Mouse (Mus musculus) limb, embryonic 13.5 days (tissue): ENCODE data around the gene Map4k5. TPM values are rescaled to one million over a fixed set of nuclear protein-coding genes. Genes with fewer than 3 reads are reported as not detected.

Source experiments
- ATAC-seq: fragments of 200-750 bp; cut with Nextera tagmentation; 2 replicates; pipeline ENCODE4 v1.8.0; 2017; ENCODE audit warnings: low read depth, moderate number of reproducible peaks, moderate TSS enrichment; ENCODE audit not compliant: low FRiP score
- H3K27ac ChIP-seq: fragments of 300-500 bp; sonication (generic); 2 replicates; pipeline ENCODE4 v1.5.1; 2015; ENCODE audit warnings: inconsistent platforms, mild to moderate bottlenecking, moderate library complexity
- H3K27me3 ChIP-seq: fragments of 300-500 bp; sonication (generic); 2 replicates; pipeline ENCODE4 v1.6.1; 2015; ENCODE audit warnings: mild to moderate bottlenecking, inconsistent platforms
- H3K36me3 ChIP-seq: fragments of 300-500 bp; sonication (generic); 2 replicates; pipeline ENCODE4 v1.6.1; 2015; ENCODE audit warnings: inconsistent platforms, mild to moderate bottlenecking, moderate library complexity
- H3K4me1 ChIP-seq: fragments of 300-500 bp; sonication (generic); 2 replicates; pipeline ENCODE4 v1.6.1; 2015; ENCODE audit warnings: inconsistent platforms
- H3K4me2 ChIP-seq: fragments of 300-500 bp; sonication (generic); replicated peaks from 2 replicates; pipeline ENCODE4 v1.6.1; 2015; ENCODE audit warnings: inconsistent platforms, mild to moderate bottlenecking, moderate library complexity
- H3K4me3 ChIP-seq: fragments of 300-500 bp; sonication (generic); 2 replicates; pipeline ENCODE4 v1.5.1; 2015; ENCODE audit warnings: moderate library complexity, mild to moderate bottlenecking, inconsistent platforms
- H3K9ac ChIP-seq: fragments of 300-500 bp; sonication (generic); 2 replicates; pipeline ENCODE4 v1.6.1; 2015; ENCODE audit warnings: mild to moderate bottlenecking, inconsistent platforms
- H3K9me3 ChIP-seq: fragments of 300-500 bp; sonication (generic); 2 replicates; pipeline ENCODE4 v1.6.1; 2016; ENCODE audit warnings: inconsistent platforms
- WGBS: fragments of 180-500 bp; shearing (Covaris S2); methylation state at CpG from one replicate; pipeline ENCODE4 v1.1.7; 2015; 5-methylcytosine and 5-hydroxymethylcytosine counted together
- polyA plus RNA-seq: library from polyadenylated mRNA; unstranded; fragments of >200 nt; fragmentation: Nextera tagmentation; extraction: Ambion mirVana; gene quantifications from 2 replicates; pipeline ENCODE4 v1.2.1, GENCODE M21; 2015

The Map4k5 gene
- polyA plus RNA-seq, 1 experiment from 2014 or later, result 41.3 TPM

GRCm38 (mm10) chr12:69796311-69796710, 96.7 kb downstream of the Map4k5 start:
- no peaks in the 10 kb centered on the region for H3K9me3 ChIP-seq
- H3K36me3 ChIP-seq, result no peaks in the 10 kb centered on the region
- no peak for ATAC-seq
- H3K27ac ChIP-seq, result no peak overlapping the region
- H3K4me1 ChIP-seq, result peaks cover 2% of the 10 kb centered on the region; the same call in 1 of the 2 replicates
- H3K4me3 ChIP-seq, result no peak overlapping the region
- H3K9ac ChIP-seq, result no peak overlapping the region
- no peak overlapping the region for H3K4me2 ChIP-seq
- 89% methylated on average over 3 of the region's 3 CpGs for WGBS
- peaks cover 6% of the 10 kb centered on the region for H3K27me3 ChIP-seq

- no peaks in the 10 kb centered on the region for H3K9me3 ChIP-seq
- H3K4me3 ChIP-seq, result peak within 1 kb of the TSS; percentile 57
- peaks cover 34% of the 10 kb centered on the region for H3K27me3 ChIP-seq
- H3K36me3 ChIP-seq, result no peaks in the 10 kb centered on the region
- ATAC-seq, result peak; percentile 75
- peaks cover 18% of the 10 kb centered on the region for H3K4me1 ChIP-seq
- WGBS, result 3% methylated on average over 45 of the region's 45 CpGs
- peak within 1 kb of the TSS; percentile 70 for H3K9ac ChIP-seq
- H3K27ac ChIP-seq, result no peak within 1 kb of the TSS
- peak within 1 kb of the TSS; percentile 100 for H3K4me2 ChIP-seq
These were observed 102.2 kb downstream of the Map4k5 start, which contains the start of gene Cdkl1 for GRCm38 (mm10) chr12:69790530-69791505. TSS of gene Cdkl1 (minus strand) at chr12:69791267.

GRCm38 (mm10) chr12:69789766-69790529, 103.1 kb downstream of the Map4k5 start:
- ATAC-seq, result no peak
- H3K9ac ChIP-seq, result peak overlapping the region; percentile 70
- peak overlapping the region; percentile 100 for H3K4me2 ChIP-seq
- no peaks in the 10 kb centered on the region for H3K9me3 ChIP-seq
- H3K27ac ChIP-seq, result no peak overlapping the region
- H3K4me1 ChIP-seq, result peaks cover 18% of the 10 kb centered on the region
- H3K4me3 ChIP-seq, result peak overlapping the region; percentile 57
- H3K36me3 ChIP-seq, result no peaks in the 10 kb centered on the region
- peaks cover 34% of the 10 kb centered on the region for H3K27me3 ChIP-seq
- WGBS, result 33% methylated on average over 27 of the region's 27 CpGs

DNA sequence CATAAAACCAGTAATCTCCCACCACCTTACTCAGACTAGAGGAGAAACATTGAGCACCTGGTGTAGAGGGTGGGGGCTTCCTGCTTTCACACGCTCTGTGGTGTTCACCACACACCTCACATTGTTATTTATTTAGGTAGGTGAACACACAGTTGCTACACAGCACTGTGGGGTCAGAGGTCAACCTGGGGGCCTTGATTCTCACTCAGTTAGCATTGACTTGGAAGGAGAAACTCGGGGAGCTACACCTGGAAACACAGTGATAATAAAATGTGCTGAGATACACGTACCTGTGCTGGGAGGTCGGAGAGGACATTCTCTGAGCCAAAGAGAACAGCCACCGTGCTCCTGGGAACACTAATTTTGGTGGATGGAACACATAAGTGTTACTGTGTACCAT, 104.6 kb downstream of the Map4k5 start:
- peaks cover 18% of the 10 kb centered on the region for H3K4me1 ChIP-seq
- H3K36me3 ChIP-seq, result no peaks in the 10 kb centered on the region
- WGBS, result 79% methylated on average over 5 of the region's 5 CpGs
- H3K27me3 ChIP-seq, result peaks cover 34% of the 10 kb centered on the region
- H3K9me3 ChIP-seq, result no peaks in the 10 kb centered on the region
- ATAC-seq, result no peak
- H3K4me2 ChIP-seq, result no peak overlapping the region
- H3K9ac ChIP-seq, result no peak overlapping the region
- H3K4me3 ChIP-seq, result no peak overlapping the region
- no peak overlapping the region for H3K27ac ChIP-seq

DNA sequence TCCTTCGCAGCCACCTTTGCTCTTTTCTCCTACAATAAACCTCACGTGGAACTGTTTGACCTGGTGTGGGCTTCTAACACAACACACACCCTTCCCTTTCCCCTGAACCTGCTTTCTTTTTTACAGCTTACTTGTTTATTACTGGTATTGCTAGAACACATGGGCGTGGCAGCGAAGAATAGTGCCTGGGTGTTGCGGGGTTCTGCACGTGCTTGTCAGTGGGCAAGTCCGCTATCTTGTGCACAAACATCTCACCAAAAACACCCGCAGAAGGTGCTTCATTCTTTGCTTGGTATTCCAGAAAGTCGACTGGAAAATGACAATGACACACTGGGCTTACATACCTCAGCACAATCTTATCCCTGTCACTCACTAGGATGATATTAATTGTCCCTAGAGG, 107.5 kb downstream of the Map4k5 start:
- Histone ChIP-seq H3K9me3 (no peaks in the 10 kb centered on the region), H3K4me2 (no peak overlapping the region), H3K27me3 (peaks cover 20% of the 10 kb centered on the region), H3K36me3 (no peaks in the 10 kb centered on the region), H3K9ac (no peak overlapping the region), H3K4me3 (no peak overlapping the region), H3K4me1 (peaks cover 8% of the 10 kb centered on the region; the same call in 1 of the 2 replicates), H3K27ac (no peak overlapping the region)
- no peak for ATAC-seq
- 87% methylated on average over 9 of the region's 9 CpGs for WGBS

DNA sequence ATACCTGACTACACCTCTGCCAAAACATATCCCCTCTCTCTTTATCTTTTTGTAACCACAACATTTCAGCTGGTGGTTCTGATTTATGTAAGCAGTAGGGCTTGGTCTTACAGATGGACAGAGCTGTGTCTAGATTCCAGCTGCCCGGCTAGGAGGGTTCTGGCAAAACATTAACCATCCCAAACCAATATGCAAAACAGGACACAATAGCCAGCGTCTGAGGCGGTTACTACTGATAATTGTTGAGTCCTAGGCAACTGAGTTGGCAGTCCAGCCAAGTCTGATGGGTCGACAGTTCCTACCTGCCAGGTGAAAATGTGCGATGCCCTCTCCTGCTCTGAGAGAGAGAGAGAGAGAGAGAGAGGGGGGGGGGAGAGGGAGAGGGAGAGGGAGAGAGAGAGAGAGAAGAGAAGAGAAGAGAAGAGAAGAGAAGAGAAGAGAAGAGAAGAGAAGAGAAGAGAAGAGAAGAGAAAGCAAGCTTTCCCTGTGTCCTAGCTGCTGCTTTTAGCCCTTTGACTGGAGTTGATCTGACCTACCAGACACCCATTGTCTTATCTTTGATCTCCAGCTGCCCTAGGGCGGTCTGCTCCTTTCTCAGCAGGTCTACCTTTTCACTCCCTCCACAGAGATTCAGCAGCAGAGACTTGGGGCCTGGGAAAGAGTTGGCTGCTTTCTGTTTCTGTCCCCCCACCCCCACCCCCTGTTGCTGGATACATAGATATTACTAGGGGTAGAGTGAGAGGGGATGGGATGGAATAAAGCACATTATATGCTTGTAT, 109.6 kb downstream of the Map4k5 start:
- WGBS, result 62% methylated on average over 6 of the region's 6 CpGs
- no peak for ATAC-seq

DNA sequence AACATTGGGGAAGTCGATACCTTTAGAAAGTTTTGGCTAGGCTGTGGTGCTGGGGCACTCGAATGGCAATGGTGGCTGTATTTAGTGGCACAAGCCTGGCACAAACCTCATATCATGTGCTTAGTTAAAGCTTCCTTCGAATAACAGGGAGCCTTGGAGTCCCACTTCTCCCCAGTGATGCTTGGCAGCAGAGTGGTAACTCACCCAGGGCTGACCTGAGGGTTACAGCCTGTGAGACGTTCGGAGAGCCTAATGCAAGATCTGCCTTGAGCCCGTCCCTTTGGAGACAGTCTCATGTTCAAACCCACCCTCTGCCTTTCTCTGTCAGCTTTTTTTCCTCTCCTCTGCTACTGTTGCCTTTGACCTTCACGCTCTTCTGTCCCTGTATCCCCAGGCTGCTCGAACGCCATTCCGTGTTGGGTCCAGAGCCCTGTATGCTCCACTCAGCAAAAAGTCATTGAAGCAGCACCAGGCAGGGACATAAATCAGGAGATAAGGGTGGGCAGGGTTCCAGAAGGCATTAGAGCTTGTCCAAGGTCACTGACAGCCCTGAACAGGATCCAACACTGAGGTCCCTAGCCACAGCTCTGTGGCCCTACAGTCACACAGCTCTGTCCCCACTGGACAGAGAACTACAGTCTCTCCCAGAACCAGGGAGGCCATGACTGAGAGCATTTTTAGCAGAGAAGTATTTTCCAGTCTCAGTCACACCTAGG, 110.9 kb downstream of the Map4k5 start:
- ATAC-seq, result no peak
- Histone ChIP-seq H3K27ac (no peak overlapping the region), H3K27me3 (no peaks in the 10 kb centered on the region), H3K4me3 (no peak overlapping the region), H3K4me2 (no peak overlapping the region), H3K9me3 (no peaks in the 10 kb centered on the region), H3K9ac (no peak overlapping the region), H3K36me3 (no peaks in the 10 kb centered on the region), H3K4me1 (no peaks in the 10 kb centered on the region; the same call in 1 of the 2 replicates)
- WGBS, result 79% methylated on average over 10 of the region's 10 CpGs

More for the DNA sequence above, 109.6 kb downstream of the Map4k5 start:
- H3K4me1 ChIP-seq, result no peaks in the 10 kb centered on the region
- peaks cover 2% of the 10 kb centered on the region; the same call in 1 of the 2 replicates for H3K27me3 ChIP-seq
- no peak overlapping the region for H3K4me3 ChIP-seq
- H3K9me3 ChIP-seq, result no peaks in the 10 kb centered on the region
- H3K4me2 ChIP-seq, result no peak overlapping the region
- H3K9ac ChIP-seq, result no peak overlapping the region
- no peaks in the 10 kb centered on the region for H3K36me3 ChIP-seq
- no peak overlapping the region for H3K27ac ChIP-seq

- no peak overlapping the region for H3K4me3 ChIP-seq
- H3K4me2 ChIP-seq, result no peak overlapping the region
- no peak overlapping the region for H3K9ac ChIP-seq
- no peaks in the 10 kb centered on the region for H3K27me3 ChIP-seq
- no peak overlapping the region for H3K27ac ChIP-seq
- H3K4me1 ChIP-seq, result peaks cover 6% of the 10 kb centered on the region
- no peaks in the 10 kb centered on the region for H3K9me3 ChIP-seq
- ATAC-seq, result no peak
- WGBS, result 60% methylated on average over 8 of the region's 8 CpGs
- no peaks in the 10 kb centered on the region for H3K36me3 ChIP-seq
These were observed 111.5 kb downstream of the Map4k5 start for GRCm38 (mm10) chr12:69781480-69781879.

- Histone ChIP-seq H3K27me3 (no peaks in the 10 kb centered on the region), H3K9me3 (no peaks in the 10 kb centered on the region), H3K9ac (no peak overlapping the region), H3K36me3 (no peaks in the 10 kb centered on the region), H3K4me3 (no peak overlapping the region), H3K27ac (no peak overlapping the region), H3K4me2 (no peak overlapping the region), H3K4me1 (peaks cover 8% of the 10 kb centered on the region)
- ATAC-seq, result no peak
- WGBS, result 56% methylated on average over 2 of the region's 2 CpGs
These were observed 115.0 kb downstream of the Map4k5 start for GRCm38 (mm10) chr12:69777957-69778356.

GRCm38 (mm10) chr12:69777341-69777730, 115.7 kb downstream of the Map4k5 start:
- H3K4me3 ChIP-seq, result no peak overlapping the region
- no peak overlapping the region for H3K4me2 ChIP-seq
- no peaks in the 10 kb centered on the region for H3K27me3 ChIP-seq
- no peak for ATAC-seq
- no peak overlapping the region; the same call in 1 of the 2 replicates for H3K27ac ChIP-seq
- H3K9ac ChIP-seq, result no peak overlapping the region
- H3K36me3 ChIP-seq, result no peaks in the 10 kb centered on the region
- H3K9me3 ChIP-seq, result no peaks in the 10 kb centered on the region
- peaks cover 8% of the 10 kb centered on the region for H3K4me1 ChIP-seq
- WGBS, result 82% methylated on average over 6 of the region's 6 CpGs
